Mouse (Mus musculus): ENCODE measurements around the gene Atp11a.

The Atp11a gene

DNA sequence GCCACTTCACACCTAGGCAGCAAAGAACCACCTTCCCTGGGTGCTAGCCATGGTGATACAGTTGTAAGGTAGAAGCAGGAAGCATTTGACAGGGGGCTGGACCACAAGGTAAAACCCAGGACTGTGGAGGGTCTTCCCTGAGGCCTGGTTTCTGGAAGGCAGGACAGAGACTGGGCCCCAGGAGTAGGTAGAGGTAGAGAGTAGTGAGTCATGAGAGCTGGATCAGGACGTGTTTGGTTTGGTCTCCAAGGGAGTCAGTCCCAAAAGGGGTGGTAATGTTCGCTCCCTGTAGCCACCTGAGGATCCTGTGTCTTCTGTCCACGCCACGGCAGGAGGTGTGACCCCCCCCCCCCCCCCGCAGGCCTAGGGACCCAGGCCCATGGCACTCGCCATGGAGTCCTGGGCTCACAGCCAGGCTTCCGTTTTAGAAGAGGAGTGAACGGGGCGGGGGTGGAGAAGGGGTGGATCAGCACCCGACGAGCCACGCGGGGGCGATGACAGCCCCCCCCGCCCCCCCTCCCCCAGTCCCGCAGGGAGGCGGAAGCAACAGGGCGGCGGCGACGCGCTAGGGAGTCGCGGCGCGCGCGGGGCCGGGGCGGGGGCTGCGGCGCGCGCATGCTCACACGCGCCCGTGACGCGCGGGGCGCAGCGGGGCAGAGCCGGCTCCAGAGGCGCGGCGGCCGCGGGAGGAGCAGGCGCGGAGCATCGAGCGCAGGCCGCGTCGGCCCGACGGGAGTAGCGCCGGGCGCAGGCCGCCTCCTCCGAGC is at the start of gene Atp11a:
TSS of gene Atp11a (plus strand) at position 624 of the 767 bp plus-strand sequence.
- DNase-seq (ENCODE audit: low spot score): no peak

GRCm38 (mm10) chr8:12711623-12712022 is 45.2 kb upstream of the Atp11a start:
- DNase-seq (ENCODE audit: low spot score): no peak

DNA sequence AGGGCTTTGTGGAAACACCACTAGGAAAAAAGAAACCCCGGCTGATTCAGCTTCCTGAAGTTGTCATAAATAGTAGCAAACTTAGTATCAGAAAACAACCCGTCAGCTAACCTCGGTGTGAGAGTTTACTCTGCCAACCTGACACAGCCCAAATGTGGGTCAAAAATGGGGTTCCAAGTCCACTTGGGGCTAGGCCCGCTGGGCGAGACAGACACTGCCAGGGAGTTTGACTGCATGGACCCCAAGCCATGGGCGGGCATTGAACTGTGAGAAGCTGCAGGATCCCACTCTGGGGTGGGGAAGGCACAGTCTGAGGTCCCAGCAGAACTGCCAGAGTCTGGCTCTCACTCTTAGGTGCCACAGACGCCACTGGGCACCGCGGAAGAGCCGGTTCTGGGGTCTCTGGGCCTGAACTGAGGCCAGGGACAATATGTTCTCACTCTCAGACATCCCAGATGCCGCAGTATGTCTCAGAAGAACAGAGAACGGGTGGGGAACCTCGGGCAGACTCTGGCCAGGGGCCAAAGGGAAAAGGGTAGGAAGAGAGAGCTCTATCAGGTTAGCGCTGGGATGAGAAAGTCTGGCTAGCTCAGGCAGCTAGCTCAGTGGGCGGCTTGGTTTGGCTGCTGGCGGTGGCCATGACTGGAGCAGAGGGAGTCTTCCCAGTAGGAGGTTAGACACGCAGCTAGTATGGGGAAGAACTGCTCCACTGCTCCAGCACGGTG is 40.8 kb upstream of the Atp11a start:
- no peak for DNase-seq (ENCODE audit: low spot score)

DNA sequence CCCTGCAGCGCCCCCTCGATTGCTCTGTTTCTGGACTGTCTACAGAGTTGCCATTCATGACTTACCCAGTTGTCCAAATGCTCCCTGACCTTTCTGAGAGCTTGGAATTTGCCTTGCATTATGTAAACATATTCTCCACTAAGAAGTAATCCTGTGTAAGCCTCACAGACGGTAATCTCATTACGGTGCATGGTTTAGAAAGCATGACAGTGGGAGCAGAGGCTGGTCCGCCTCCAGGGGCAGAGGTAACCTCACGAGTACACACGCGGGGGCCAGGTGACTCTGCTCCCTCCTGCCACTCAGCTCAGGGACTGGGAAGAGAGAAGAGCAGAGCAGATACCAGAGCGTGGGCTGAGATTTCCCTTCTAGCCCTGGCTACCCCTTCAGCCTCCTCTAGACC is 37.7 kb upstream of the Atp11a start:
- no peak for DNase-seq (ENCODE audit: low spot score)

DNA sequence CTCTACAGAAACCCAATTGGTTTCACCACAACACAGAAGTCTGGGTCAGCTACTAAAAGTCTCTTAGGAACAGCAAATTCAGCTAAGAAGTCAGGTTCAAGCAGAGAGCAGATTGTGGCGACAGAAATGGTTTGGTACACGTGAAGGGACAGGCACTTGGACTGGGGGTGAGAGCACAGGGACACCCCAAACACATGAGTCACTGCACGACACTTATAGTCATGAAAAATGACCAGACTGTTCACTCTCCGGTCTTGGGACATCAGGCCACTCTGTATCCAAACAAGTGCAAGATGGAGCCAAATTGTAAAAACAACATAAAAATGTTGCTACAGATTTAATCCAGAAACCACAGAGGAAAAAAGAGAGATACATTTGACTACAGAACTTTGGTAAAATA is 28.2 kb upstream of the Atp11a start:
- no peak for DNase-seq (ENCODE audit: low spot score)

DNA sequence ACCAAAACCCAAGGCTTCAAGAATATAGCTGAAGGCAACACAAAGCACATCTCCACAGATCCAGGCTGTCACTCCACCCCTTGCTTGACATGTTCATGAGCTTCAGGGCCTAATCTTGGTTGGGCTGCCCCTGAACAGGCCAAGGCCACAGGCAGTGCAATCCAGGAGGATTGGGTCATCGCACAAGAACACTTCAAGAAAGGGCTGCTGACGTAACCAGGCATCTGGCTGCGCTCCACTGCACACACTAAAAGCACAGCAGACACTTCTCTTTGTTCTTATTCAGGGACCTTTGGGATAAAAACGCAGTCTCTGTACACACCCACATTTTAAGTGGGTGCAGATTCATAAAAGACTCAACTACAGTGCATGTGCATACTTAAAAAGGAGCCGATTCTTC is 26.0 kb upstream of the Atp11a start:
- no peak for DNase-seq (ENCODE audit: low spot score)

DNA sequence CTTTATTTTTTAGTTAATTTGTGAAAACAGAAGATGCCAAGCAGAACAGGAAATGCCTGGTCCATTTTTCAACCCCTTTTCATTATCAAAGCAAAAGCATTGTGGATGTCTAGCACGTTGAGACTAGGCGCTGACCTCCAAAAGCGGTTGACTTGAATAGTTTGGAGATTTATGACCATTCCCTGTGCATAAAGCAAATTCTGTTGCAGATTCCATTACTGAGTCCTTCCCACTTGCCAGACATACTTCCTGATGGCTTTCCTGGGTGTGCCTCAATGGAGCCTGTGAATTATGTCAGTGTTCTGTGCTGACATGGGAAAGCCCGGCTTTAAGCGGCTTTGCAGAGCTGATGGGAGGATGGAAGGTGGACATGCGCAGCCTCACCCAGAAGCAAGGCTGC is 24.4 kb upstream of the Atp11a start:
- no peak for DNase-seq (ENCODE audit: low spot score)

GRCm38 (mm10) chr8:12739113-12739512 is 17.7 kb upstream of the Atp11a start:
- DNase-seq (ENCODE audit: low spot score): no peak

DNA sequence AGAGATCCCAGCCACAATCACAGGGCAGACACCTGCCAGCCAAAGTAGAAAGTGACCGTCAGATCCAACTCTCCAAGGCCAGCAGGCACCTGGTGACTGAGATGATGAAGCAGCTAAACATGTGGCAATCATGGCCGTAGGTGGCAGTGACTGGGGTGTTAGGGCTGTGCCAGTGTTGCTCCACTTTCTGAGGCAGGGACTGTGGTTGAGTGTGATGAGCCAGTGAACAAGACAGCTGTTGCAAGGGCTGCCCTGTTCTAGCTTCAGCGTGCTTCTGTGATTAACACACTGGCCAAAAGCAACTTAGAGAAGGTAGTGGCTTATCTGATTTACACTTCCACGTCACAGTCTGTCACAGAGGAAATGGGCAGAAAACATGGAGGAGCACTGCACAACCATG is 13.4 kb upstream of the Atp11a start:
- no peak for DNase-seq (ENCODE audit: low spot score)

DNA sequence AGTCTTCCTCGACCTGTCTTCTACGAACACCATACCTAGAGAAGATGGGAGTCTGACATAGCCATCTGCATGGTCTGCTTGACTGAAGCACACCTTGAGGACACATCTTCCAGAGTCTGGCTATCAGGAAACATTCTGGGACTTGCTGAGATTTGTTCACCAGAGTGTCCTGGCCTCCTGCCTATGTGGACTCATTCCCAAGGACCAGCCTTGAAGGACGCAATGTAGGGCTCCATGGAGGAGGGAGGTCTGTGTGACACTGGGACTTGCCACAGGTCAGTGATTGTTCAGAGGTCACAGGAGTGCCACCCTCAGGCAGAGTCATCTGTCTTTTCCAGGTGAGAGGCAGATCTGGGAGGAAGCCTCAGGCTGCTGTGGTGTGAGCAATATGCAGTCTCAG is 8.6 kb upstream of the Atp11a start:
- no peak for DNase-seq (ENCODE audit: low spot score)

DNA sequence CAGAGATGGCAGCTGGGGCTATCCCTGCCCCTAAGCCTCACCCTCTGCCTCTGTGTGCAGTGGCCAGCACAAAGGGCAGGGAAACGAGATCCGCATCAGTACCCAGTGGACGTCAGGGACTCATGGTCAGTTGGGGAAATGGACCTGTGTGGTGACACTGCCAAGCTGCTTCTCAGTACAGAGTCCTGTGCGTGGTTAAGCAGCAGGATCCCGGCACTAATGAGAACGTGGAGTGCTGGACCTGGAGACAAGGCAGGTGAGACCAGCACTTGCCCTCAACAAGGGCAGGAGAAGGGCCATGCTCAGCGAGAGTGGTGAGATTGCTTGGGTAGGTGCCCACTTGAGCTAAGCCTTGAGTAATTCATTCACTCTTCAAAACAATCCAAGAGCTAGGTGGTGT is 7.7 kb upstream of the Atp11a start:
- no peak for DNase-seq (ENCODE audit: low spot score)

DNA sequence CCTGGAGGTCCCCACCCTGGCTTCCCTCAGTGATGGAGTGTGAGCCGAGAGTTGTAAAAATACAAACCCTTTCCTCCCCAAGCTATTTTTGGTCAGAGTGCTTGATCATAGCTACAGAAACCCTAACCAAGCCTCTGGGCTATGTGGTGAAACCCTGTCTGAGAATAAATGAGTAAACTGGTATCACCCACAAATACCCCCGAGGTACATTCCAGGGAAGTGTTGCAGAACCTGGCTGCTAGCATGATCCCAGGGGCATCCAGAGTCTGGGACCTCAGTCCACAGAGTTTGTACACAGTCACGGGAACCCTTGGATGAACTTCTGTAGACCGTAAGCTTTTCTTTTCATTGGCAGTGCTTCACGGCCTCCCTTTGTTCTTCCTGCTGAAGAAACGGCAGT is 3.8 kb upstream of the Atp11a start:
- no peak for DNase-seq (ENCODE audit: low spot score)

DNA sequence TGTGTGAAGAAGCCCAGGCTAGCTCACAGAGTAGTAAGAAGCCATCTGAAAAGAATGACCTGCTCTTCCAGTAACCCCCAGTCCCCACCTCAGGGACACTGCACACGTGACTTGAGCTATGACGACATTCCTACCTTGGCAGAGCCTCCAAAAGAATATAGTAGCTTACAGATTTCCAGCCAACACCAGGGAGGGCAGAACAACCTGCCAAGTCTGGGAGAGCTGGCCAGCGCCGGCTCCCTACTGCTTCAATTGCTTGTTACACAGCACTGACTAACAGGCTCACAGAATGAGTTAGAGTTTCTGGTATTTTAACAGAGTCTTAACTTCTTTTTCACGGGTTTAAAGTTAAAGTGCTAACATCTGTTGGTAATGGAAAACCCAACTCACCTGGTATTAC is 2.7 kb upstream of the Atp11a start:
- no peak for DNase-seq (ENCODE audit: low spot score)

GRCm38 (mm10) chr8:12755312-12755711 is 1.5 kb upstream of the Atp11a start:
- DNase-seq (ENCODE audit: low spot score): no peak

DNA sequence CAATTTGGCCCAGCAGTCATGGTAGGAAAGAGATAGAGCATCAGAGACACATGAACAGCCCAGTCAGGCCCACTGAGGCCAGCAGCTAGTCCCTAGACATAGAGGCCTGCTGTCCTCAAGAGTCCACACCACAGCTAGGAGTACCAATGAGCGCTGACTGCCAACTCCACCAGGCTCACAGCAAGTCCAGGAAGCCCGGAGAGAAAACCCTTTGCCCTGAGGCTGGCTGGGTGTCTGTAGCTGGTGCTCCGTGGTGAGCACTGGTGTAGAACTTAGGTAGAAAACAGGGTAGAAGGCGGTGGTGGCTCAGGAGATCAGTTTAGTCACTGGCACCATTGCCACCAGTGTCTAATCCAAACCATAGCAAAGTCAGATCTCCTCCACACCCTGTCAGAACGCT is 988 bp upstream of the Atp11a start:
- DNase-seq (ENCODE audit: low spot score): no peak

- DNase-seq (ENCODE audit: low spot score): no peak
Measured at GRCm38 (mm10) chr8:12757231-12757940, 572 bp downstream of the Atp11a start.

GRCm38 (mm10) chr8:12759963-12760362 is 3.1 kb downstream of the Atp11a start:
- DNase-seq (ENCODE audit: low spot score): no peak

DNA sequence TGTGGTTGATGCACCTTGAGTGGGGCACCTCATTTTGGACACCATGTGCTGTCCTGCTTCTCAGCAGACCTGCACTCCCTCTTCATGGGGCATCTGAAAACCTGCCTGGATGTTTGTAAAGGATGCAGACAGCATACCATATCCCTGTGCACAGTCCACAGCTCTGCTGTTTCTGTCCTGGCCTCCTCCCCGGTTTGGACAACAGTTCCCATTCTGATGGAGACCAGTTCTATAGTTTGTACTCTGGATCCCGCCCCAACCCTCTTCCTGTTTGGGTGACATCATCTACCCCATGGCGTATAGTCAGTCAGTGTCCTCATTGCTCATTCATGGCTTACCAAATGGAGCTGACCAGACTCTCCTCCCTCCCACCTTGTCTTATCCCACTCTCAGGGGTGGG is 5.1 kb downstream of the Atp11a start:
- DNase-seq (ENCODE audit: low spot score): no peak

GRCm38 (mm10) chr8:12763565-12764108 is 6.8 kb downstream of the Atp11a start:
- no peak for DNase-seq (ENCODE audit: low spot score)

GRCm38 (mm10) chr8:12764971-12765370 is 8.2 kb downstream of the Atp11a start:
- DNase-seq (ENCODE audit: low spot score): no peak

DNA sequence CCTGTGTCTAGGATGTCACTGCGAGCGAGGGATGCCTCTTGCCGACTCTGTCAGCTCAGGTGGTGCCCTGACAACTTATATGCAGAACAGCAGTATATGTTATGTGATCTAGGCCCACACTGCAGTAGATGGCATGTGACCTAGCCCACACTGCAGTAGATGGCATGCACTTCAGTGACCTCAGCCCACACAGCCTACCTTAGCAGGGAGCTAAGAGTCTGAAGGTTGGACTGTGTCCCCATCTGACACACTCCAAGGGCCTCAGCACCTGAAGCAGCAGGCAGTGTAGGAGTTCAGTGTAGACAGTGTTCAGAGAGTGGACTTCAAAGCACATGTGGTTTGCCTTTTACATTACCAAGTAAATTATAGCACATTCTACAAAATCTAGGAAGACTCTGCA is 10.4 kb downstream of the Atp11a start:
- no peak for DNase-seq (ENCODE audit: low spot score)

- no peak for DNase-seq (ENCODE audit: low spot score)
Measured at GRCm38 (mm10) chr8:12768747-12769146, 11.9 kb downstream of the Atp11a start.

GRCm38 (mm10) chr8:12769296-12769695 is 12.5 kb downstream of the Atp11a start:
- DNase-seq (ENCODE audit: low spot score): no peak

Measured in spleen, adult 12 weeks (tissue).